Mouse (Mus musculus) naive thymus-derived CD4-positive, alpha-beta T cell, adult 2 months (primary cell): ENCODE data around the gene Slc27a2.
"Not testable (repeated sequence)": the region's sequence is repeated elsewhere in the genome, so short reads cannot be mapped to it uniquely, and the experiment has no call there.

Experiments
- DNase-seq: peaks from one replicate; pipeline ENCODE4 v3.0.0-alpha.2; 2011; ENCODE audit warnings: low read depth

Slc27a2 gene

DNA sequence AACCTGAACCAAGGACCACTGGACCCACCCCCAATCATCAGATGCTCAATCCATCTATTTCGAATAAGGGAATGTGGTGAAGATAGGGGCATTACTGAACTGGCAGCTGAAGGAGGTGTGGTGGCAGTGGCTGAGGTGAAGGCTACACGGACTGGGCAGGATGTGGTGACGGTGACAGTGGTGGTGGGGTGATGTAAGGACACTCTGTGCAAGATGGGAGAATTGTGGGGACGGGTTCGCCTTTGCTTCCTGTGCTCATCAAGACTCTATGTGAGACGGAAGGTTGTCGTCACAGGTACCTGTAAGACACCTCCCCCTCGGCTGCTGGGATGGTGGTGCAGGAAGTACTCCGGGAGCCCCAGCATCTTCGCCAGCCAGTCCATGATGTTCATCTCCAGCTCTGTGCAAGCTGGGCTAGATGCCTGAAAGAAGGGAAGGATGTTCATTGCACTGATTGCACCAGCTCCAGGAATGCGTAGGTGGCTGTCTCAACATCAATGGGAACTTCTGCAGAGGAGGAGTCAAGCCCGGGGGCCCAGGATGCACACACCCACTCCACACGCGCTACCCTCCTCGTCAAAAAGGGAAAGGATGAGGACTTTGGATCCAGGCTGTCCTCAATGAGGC, 54.0 kb downstream of the Slc27a2 start:
- peak; percentile 90 for DNase-seq

DNA sequence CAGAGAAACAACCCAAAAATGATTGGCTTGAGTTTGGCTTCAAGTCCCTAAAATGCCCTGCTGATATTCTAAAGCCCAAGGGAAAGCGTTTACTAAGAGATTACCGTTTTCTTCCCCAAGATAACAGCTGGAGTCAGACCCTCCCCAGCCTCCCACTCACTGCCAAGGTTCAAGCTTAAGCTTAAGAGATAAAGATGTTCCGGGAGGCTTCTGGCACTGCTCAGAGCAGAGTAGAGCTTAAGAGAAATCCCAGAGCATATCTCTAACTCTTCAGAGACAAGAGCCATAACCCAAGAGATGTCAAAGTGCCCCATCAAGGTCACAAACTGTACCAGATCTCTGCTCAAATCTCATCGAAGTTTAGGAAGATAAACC, 54.5 kb downstream of the Slc27a2 start:
- DNase-seq, result no peak

DNA sequence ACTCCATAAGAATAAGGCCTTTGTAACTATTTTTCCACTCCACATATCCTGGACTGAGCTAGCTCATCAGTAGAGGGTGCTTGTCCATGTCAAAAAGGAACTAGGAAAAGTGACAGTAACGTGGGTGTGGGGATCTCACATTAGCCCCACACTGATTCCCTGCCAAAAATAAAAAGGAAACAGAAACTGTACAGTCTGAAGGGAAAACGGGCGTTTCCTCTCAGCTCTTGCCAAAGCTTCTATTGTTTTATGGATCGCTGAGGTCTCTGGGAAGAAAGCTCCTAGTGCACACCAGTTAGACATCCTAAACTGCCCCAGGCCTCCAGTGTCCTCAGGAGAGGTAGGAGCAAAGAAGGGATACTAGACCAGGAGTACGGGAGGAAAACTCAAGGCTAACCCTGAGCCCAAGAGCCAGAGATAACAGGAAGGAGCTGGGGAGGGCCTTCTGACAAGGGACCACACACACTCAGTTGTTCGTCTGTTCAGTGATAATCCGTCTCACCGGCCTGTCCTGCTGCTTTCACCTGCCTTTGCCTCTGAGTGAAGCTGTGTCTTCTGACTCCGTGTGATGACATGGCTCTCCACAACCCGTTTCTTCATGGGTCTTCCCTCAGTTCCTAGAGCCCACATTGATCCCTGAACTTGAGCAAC, 55.5 kb downstream of the Slc27a2 start:
- no peak for DNase-seq

DNA sequence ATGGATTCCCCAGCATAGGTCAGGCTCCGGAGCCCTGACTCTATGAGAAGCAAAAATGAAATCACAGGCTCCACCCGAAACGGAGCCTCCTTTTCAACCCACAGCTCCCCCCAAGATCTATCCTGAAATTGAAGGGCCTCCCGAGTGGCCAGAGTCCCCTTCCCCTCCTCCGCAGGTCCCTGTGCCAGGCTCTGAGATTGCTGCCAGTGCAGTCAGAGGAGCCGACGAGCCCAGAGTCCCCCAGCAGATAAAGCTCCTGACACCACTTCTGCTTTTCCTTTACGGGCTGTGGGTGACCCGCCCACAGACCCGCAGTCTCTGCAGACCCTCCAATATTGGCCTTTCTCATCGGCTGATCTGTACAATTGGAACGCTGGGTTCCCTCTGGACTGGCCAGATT, 57.4 kb downstream of the Slc27a2 start:
- DNase-seq, result not testable (repeated sequence)

DNA sequence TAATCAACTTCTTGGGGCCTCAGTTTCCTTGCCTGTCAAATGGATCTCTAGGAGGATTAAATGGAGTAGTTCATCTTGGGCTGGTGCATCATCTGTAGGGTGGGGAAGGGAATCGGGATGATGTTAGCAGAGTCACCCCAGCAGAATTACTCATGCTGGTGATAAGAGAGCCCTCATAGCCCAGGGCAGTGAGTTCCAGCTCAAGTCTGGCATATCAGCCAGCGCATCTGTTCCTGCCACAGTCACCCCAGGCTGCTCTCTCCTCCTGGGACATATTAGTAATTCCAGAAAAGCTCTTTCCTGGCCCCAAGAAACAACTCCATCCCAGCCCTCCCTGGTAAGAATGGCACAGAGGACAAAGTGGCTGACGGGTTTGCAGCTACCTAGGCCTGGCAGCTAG, 63.1 kb downstream of the Slc27a2 start:
- DNase-seq, result no peak

DNA sequence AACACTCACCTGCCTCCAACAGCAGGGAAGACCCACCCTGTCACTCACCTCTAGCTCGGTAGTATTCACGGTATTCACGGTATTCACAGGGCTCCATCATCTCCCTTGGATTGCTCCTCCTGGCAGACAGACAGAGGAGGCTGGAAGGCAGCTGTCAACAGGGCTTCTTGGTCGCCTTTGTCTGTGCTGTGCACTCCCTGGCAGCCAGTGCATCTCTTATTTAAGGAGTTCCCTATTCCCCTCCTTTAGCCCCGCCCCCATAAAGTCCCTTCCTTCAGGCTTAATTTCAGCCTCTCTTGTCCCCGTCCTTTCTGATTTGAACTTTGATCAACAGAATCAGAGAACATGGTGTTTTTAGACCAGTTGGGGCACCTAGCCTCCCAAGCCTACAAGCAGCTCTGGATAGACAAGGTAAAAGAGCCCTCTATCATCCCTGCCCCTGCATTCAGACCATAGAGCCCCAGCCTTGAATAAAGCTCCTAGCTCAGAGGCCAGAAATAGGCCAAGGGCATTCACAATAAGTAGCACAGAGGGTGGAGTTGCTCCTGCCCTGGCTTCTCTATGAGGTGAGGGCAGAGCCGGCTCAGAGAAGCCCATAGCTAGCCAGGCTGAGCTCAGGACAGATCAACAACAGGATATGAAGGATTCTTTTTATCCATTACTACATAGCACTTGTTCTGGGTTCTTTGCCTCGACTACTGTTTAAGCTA, 66.4 kb downstream of the Slc27a2 start:
- DNase-seq, result no peak

DNA sequence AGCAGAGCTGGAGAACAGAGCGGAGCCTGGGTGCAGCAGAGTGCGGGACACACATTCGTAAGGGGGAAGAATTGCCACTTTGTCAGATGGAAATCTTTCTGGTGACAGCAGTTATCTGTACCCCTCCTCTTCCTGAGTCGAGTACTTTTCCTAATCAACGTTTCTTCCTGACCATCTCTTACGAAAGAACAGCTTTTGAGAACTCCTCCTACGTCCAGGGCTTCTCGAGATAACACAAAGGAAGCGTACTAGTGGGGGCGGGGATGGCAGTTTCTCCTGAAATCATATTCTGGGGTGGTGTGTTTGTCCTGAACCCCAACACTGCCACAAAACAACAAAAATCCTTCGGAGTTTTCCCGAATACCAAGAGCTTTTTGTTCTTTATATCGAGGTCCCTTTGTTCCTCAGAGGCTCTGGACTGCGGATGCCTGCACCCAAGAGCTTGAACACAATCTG, 67.1 kb downstream of the Slc27a2 start, which contains the start of gene Hdc:
Gene Hdc (minus strand): TSS at position 51 of the 456 bp plus-strand sequence.
- DNase-seq, result no peak

DNA sequence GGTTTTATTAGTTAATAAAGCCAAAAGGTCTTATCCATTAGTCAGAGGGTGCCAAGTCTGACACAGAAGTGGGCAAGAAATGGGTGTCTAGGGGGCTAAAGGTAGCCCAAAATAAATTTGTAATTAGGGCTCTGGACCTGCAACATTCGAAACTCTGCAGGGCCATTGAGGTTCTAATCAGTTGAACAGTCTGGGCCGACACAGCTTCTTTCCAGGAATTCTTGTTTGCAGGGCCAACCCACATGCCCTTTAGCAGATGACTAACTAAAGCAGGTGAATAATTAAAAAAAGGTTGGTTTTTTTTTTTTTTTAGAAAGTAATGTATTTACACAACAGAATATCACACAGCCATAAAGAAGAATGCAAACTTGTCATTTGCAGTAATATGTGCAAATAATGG, 70.2 kb downstream of the Slc27a2 start:
- DNase-seq, result no peak

DNA sequence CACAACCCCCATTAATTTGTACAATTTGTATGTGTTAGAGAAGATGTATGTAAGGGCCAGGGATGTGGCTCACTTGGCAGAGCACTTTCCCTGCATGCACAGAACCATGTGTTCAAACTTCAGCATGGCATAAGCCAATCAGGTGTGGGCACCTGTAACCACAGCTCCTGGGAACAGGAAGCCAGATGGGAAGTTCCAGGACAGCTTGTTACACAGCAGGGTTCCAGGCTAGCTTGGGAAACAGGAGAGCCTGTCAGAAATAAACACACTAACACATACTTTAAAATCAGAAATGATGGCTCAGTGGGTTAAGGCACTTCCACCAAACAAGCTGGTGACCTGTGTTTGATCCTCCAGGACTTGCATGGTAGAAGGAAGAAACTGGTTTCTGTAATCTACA, 70.9 kb downstream of the Slc27a2 start:
- no peak for DNase-seq

DNA sequence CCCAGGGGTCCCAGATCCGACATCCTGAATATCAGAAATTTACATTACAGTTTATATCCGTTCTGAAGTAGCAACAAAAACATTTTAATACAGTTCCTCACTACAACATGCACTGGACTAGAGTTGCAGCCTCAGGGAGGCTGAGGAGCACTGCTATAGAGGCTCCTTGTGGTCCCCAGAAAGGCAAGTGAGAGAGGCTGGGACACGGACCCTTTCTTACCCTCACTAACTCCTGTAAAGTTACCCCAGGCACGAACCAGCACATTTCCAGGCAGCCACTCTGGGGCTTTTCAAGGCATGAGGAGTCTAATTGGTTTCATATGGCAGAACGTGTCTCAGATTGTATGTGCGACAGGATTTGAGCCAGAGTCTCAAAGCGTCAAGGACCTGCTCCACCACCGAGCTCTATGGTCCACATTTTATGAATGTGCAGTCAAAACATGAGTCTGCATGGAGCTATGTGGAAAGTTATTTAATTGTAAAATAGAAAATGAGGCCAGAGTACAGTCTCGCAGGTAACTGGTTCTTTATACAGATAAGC, 76.3 kb downstream of the Slc27a2 start:
- no peak for DNase-seq

DNA sequence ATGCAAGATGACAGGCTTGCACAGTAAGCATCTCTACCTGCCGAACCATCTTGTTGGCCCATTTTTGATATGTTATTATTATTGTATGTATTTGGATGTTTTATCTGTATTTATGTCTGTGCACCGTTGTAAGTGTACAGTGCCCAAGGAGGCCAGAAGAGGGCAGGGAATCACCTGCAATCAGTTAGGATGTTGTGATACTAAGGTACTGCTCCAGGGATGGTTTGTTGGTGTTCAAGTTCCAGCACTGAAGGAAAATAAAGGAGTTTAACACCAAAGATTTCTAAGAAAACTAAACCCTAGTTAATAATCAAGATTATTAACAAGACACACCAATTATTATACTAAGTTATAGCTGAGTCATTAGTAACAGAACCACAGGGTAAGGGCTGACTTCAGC, 81.0 kb downstream of the Slc27a2 start:
- DNase-seq, result no peak

DNA sequence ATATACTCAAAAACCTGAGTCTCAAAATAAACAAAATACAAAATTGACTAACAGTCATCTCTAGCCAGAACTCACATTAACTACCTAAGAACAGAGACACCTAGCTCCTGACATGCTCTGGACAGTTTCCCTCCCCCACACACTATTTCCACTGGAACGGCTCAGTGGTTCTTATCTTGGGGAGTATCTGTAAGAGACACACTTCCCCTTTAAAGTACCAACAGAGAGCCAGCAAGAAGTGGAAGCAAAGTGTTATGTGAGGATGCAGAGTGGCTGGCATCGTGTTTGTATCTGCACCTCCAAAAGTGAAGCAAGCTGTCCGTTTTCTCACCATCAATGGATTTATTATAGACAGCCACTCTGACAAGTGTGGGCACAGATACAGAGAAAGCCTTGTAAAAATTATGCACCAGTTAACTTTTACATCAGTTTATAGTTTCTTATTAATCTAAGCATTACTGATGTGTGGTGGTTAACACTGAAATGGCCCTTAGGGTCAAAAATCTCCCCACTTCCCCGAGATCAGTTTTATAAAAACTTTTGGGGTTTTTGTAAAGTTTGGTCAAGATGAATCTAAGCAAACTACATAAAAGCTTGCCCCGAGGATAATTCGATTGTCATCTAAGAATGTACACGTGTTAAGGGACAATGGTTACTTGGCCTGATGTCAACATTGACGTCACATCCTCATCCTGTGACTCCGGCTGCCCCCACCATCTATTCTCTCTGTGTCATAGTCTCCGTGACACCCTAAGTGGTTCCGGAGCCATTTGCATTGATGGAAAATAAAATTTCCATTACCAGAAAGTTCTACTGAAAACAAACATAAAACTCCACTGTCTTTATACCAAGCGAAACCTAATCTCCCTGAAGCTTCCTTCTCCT, 84.0 kb downstream of the Slc27a2 start:
- DNase-seq, result peak; percentile 63
